Mouse (Mus musculus) limb, embryonic 13.5 days (tissue): Measurements from ENCODE around the gene Slc35a5. TPM values are rescaled to one million over a fixed set of nuclear protein-coding genes. Genes with fewer than 3 reads are reported as not detected.

Experiments
- polyA plus RNA-seq: library from polyadenylated mRNA; unstranded; fragments of >200 nt; fragmentation: Nextera tagmentation; extraction: Ambion mirVana; gene quantifications from 2 replicates; pipeline ENCODE4 v1.2.1, GENCODE M21; 2015

The Slc35a5 gene
- polyA plus RNA-seq, 1 experiment from 2014 or later: 15.6 TPM

Other genes starting within 250 kb of the Slc35a5 start
- 0.27 and 0.36 TPM in 2 replicates for gene Cd200r3, start 215.0 kb downstream of the Slc35a5 start, polyA plus RNA-seq
- gene Ccdc80, start 65.3 kb downstream of the Slc35a5 start, polyA plus RNA-seq: 90.6 and 93.0 TPM in 2 replicates
- gene Atg3, start 79 bp upstream of the Slc35a5 start, polyA plus RNA-seq: 33.0 and 34.2 TPM in 2 replicates
- gene Btla, start 65.6 kb upstream of the Slc35a5 start, polyA plus RNA-seq: 0.34 and 0.78 TPM in 2 replicates